Comparison of ENCODE assay signal across 18 mouse cellular contexts in genomic region chr16:52799715-52800392, GRCm38 (mm10).
"Had no signal": no experiment of that assay in that cellular context is flagged by ENCODE, and none has a peak within 500 bp of the region (broad histone marks: within the 10 kb centered on the region; RNA-seq: fewer than 3 reads in every experiment).

No protein-coding gene starts in this region.

- H3K4me2 ChIP-seq: kidney, embryonic 15.5 days; liver, embryonic 13.5 days; midbrain, embryonic 12.5 days had no signal

- H3K9me3 ChIP-seq: kidney, embryonic 15.5 days; liver, embryonic 13.5 days; midbrain, embryonic 12.5 days had no signal

- H3K36me3 ChIP-seq: kidney, embryonic 15.5 days; liver, embryonic 13.5 days; midbrain, embryonic 12.5 days had no signal

- H3K4me1 ChIP-seq: kidney, embryonic 15.5 days; liver, embryonic 13.5 days; midbrain, embryonic 12.5 days had no signal

- H3K27me3 ChIP-seq: kidney, embryonic 15.5 days; liver, embryonic 13.5 days; midbrain, embryonic 12.5 days had no signal

- H3K27ac ChIP-seq: kidney, embryonic 15.5 days; left cerebral cortex, adult 2 months; liver, embryonic 13.5 days; midbrain, embryonic 12.5 days; stomach, postnatal 0 days had no signal

- H3K4me3 ChIP-seq: kidney, embryonic 15.5 days; left cerebral cortex, adult 2 months; liver, embryonic 13.5 days; midbrain, embryonic 12.5 days had no signal

- DNase-seq: kidney, adult 8-10 months; kidney, postnatal 10 days; kidney, postnatal 36 days; layer of hippocampus, postnatal 36 days; liver, embryonic 13.5 days; lung, adult 2 months; lung, postnatal 14 days; lung, postnatal 4 days; right cerebral cortex, adult 18-20 months; right cerebral cortex, postnatal 14 days; right cerebral cortex, postnatal 4 days; thymus, adult 2 months; thymus, postnatal 14 days; thymus, postnatal 4 days had no signal

- H3K9ac ChIP-seq: kidney, embryonic 15.5 days; liver, embryonic 13.5 days; midbrain, embryonic 12.5 days had no signal
